Mouse (Mus musculus) frontal cortex, adult (tissue): Measurements from ENCODE around the gene Nacad.
"Not testable (repeated sequence)": the region's sequence is repeated elsewhere in the genome, so short reads cannot be mapped to it uniquely, and the experiment has no call there.

Experiments used
- ATAC-seq: cut with Nextera tagmentation; 2 replicates; pipeline ENCODE4 v1.9.2; 2017; ENCODE audit warnings: mild to moderate bottlenecking, moderate library complexity, mixed read lengths; ENCODE audit not compliant: low TSS enrichment

Nacad gene

GRCm38 (mm10) chr11:6605491-6606399, at the start of gene Nacad:
Gene Nacad (minus strand): TSS chr11:6606053.
- ATAC-seq, result peak; percentile 82

GRCm38 (mm10) chr11:6654903-6655302, 49.0 kb upstream of the Nacad start:
- peak; percentile 92 for ATAC-seq

- not testable (repeated sequence) for ATAC-seq
Observed at GRCm38 (mm10) chr11:6652978-6653377, 47.1 kb upstream of the Nacad start.

DNA sequence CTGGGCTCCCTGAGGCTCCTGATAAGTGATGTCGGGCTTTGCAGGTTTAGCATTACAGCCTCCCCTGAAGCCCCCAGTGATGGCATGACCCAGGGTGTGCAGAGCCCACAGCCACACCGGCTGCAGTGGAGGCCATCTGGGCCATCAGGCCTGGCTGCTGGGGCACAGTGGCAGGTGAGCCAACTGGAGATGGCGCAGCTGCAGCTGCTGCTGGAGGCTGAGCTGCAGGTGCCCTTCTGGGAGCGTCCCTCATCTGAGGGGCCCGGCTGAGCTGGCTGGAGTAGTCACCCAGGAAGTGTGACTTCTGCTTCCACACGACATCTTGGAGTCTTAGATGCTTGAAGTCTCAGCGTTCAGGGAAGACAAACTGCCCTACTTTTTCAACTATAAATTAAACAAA, 44.7 kb upstream of the Nacad start:
- ATAC-seq, result no peak

- no peak for ATAC-seq
Observed at GRCm38 (mm10) chr11:6647831-6648724, 42.2 kb upstream of the Nacad start.

GRCm38 (mm10) chr11:6644566-6644965, 38.7 kb upstream of the Nacad start:
- ATAC-seq, result peak; percentile 94

- no peak for ATAC-seq
Observed at GRCm38 (mm10) chr11:6639072-6639471, 33.2 kb upstream of the Nacad start.

DNA sequence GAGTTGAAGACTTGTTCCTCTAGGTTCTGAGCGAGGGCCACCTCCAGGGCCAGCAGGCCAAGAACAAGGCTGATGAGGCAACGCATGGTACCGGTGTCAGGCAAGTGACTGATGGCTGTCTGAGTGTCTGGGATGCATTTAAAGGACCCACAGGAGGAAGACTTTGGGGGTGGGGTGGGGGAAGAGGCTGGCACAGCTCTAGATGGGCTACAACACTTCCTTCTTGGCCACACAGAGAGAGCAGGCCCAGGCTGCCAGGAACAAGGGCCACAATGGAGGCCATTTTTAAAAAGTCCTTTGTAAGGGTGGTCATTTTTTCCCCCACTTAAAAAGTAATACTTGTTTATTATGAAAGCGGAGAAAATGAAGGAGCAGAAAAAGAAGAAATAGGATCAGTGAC, 32.7 kb upstream of the Nacad start, which contains the start of gene Wap:
Gene Wap (minus strand): TSS at position 101 of the 400 bp plus-strand sequence.
- ATAC-seq, result no peak

DNA sequence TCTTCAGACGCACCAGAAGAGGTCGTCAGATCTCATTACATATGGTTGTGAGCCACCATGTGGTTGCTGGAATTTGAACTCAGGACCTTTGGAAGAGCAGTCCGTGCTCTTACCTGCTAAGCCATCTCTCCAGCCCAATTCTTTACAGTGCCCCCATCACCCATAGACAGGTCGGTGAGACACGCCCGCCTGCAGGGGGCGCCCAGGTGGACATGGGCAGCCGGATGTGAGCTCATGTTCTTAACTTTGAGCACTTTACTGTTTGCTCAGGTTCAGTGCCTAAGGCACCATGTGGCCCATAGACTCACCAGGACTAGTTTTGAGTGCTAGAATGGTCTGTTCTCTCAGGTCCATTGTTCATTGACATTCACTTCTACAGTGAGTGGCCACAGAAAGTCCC, 30.3 kb upstream of the Nacad start:
- no peak for ATAC-seq

GRCm38 (mm10) chr11:6629655-6630054, 23.8 kb upstream of the Nacad start:
- no peak for ATAC-seq

DNA sequence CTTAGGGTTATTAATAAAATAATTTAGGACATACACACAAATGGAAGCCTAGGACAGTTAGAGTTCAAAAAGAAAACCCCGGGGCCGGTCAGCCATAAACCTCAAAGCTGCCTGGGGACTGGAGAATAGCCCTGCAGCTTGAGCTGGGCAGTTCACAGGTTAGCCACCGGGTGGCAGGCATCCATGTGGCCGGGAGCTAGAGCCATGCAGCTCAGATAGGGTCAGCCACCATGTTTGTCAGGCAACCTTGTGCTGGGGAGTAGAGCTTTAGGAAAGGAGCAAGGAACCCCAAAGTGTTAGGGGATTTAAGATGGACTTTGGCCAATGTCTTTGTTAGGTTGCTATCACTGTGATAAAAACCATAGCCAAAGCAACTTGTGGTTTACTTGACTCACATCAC, 22.7 kb upstream of the Nacad start:
- ATAC-seq, result no peak

GRCm38 (mm10) chr11:6627731-6628130, 21.9 kb upstream of the Nacad start:
- ATAC-seq, result no peak

GRCm38 (mm10) chr11:6626388-6626772, 20.5 kb upstream of the Nacad start:
- ATAC-seq, result 0 out of 2 replicates have a peak, but pooled peaks have one; percentile 6

GRCm38 (mm10) chr11:6625478-6626387, 19.9 kb upstream of the Nacad start, which contains the start of gene Tbrg4:
Gene Tbrg4 (minus strand): TSS chr11:6626067.
- ATAC-seq, result peak; percentile 96

- no peak for ATAC-seq
Observed at GRCm38 (mm10) chr11:6624619-6625382, 18.9 kb upstream of the Nacad start.

DNA sequence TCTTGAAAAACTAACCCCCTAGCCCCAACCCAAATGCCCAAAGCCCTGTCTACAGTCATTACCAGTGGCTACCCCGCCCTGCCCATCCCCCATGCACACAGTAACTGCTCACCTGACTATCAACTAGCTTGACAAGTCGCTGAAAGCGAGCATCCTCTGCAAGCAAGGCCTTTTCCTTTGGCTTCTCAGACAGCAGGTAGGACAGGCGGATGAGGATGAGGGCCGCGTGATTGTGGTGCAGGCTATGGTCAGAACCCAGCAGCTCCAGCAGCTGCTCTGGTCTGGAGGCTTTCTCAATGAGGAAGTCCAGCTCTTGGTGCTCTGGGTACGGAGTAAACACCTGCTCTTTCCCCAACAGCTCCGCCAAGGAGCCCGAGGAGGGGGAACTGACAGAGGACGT, 17.9 kb upstream of the Nacad start:
- no peak for ATAC-seq

GRCm38 (mm10) chr11:6615250-6616205, 9.7 kb upstream of the Nacad start:
- ATAC-seq, result no peak

DNA sequence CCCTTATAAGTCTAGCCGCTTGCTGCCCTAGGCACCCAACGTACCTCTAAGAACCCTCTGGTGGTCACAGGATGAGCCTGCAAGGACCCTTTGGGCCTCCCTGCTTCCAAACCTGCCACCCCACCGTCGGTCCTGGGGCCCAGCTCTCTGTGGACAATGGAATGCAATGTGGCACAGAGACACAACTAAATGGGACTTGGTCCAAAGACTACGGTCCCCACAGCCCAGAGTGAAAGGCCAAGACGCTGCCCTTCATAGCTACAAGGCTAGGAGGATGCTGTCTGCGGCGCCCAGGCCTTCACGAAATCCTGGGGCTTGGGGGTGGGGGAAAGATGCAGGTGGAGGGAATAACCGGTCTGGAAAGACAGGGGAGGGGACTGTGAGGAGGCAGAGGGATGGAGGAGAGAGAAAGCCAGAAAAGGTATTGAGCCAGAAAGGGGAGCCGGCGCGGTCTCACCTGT, 802 bp downstream of the Nacad start:
- ATAC-seq, result peak; percentile 14

DNA sequence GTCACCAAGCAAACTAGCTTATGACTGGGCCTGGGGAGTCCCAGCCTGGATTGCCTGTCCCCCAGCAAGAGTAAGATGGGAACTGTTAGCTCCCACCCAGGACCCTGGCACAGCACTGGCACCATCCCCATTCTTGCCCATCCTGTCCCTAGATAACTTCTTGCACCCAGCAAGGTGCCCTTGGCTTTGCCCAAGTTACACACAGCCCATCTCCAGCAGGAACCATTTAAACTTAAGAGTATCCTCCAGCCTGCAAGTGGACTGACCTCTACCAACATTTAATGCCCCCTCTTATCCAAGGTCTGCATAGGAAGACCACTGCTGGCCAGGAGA, 1.3 kb downstream of the Nacad start:
- no peak for ATAC-seq
